Mouse (Mus musculus) liver, adult 10 weeks (tissue): ENCODE data around the gene Gm3373. TPM values are rescaled to one million over a fixed set of nuclear protein-coding genes. Genes with fewer than 3 reads are reported as not detected.

Experiments
- polyA plus RNA-seq: library from polyadenylated mRNA; stranded (reverse); fragments of 350-450 nt; fragmentation: Illumina TruSeq; extraction: RNeasy Lipid Tissue Mini Kit (QIAGEN cat#74804); gene quantifications from one replicate; pipeline ENCODE4 v1.2.3, GENCODE M21; 2014; ENCODE audit warnings: low read depth, low replicate concordance

Gm3373 gene
- not detected for polyA plus RNA-seq

DNA sequence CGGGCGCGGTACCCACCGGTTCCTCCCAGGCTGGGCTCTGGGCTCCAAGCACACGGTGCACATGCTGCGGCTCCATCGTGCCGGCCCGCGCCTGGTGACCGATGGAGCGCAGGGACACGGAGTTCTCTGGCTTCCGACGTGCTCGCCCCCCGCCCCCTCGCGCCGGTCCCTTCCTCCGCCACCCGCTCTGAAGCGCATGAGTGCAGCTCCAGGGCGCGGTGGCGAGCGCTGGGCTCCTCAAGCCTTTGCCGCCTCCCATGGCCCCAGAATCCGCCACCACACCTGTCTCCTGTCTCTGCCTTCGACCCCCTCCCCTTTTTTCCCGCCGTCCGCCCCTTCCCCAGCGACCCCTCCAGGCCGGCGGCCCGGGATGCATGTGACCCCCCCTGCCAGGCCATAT, at the start of gene Gm3373:
Gene Gm3373, minus strand, starts transcription at position 101 of the 400 bp plus-strand sequence.

DNA sequence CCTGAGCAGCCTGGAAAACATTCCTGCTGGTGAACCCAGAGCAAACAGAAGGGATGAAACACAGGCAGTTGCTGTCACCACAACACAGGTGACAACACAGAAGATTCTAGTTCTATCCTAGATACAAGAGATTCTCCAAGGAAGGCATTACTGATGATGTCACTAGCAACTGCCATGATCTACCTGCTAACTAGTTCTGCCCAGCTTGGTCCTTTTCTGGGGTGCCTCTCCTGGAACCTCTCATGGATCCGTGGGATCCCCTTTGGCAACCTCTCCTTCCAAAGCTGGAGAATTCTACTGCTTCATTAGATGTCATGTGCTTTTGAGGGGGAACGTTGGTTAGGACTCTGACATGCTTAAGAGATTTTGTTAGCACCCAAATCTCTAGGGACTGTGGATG, 54.0 kb downstream of the Gm3373 start, which contains the start of gene Gm9603:
Gene Gm9603, minus strand, starts transcription at position 101 of the 400 bp plus-strand sequence.

Other genes with a start within 250 kb of the Gm3373 start
- not detected for gene Gm3488, start 239.9 kb downstream of the Gm3373 start, polyA plus RNA-seq
- not detected for gene Gm3532, start 203.1 kb downstream of the Gm3373 start, polyA plus RNA-seq
- not detected for gene Gm8265, start 108.5 kb downstream of the Gm3373 start, polyA plus RNA-seq
- not detected for gene Gm9603, start 54.1 kb downstream of the Gm3373 start, polyA plus RNA-seq
- not detected for gene Gm3383, start 66.4 kb upstream of the Gm3373 start, polyA plus RNA-seq
- gene Gm3424, start 88.8 kb upstream of the Gm3373 start, polyA plus RNA-seq, result not detected
- not detected for gene Gm8237, start 138.8 kb upstream of the Gm3373 start, polyA plus RNA-seq
- gene Gm3248, start 220.2 kb upstream of the Gm3373 start, polyA plus RNA-seq, result not detected
- gene Gm3453, start 237.6 kb upstream of the Gm3373 start, polyA plus RNA-seq, result not detected